In the genomic region with DNA sequence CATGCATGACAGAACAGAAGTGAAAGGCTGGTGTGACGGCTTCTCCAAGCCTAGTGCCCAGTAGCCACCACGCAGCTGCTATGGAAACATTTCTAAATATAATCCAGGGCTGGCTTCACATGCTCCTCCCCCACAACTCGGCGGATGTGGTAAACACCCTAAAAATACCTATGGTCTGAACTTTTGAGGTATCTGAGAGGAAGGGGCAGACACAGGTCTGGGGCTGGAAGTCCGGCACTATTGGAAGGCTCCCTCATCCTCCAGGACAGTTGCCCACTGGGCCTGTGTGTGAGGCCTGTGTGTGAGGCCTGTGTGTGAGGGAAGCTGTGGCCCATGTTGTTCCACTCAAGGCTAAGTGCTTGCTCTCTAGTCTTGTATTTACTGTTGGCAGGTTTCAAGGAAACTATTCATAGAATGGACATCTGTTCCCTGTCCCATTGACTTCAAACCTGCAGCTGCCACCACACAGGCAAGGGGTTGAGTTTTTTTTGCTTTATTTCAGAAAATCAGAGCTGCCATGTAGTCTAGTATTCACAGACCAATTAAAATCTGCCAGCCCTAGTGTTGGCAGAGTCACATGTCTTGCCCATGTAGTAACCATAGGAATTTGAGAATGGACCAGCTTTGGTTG, we compare ENCODE assay signal across 8 mouse cellular contexts. TPM values are rescaled to one million over a fixed set of nuclear protein-coding genes. Genes with fewer than 3 reads are reported as not detected.
DNase-seq lines count a peak whose midpoint lies in the region; ATAC-seq and TF ChIP-seq lines count a peak whose summit lies in the region.

No protein-coding gene starts in this region.

- H3K4me3 ChIP-seq in embryonic facial prominence, embryonic 12.5 days: no peak overlapping the region
- H3K4me3 ChIP-seq in embryonic facial prominence, embryonic 10.5 days: no peak overlapping the region
- H3K4me3 ChIP-seq in intestine, postnatal 0 days (ENCODE audit: low read depth, low read length): no peak overlapping the region

- WGBS in embryonic facial prominence, embryonic 12.5 days: 65% methylated on average over 5 of the region's 5 CpGs
- 79% methylated on average over 5 of the region's 5 CpGs for WGBS in embryonic facial prominence, embryonic 10.5 days
- 52% methylated on average over 5 of the region's 5 CpGs for WGBS in intestine, postnatal 0 days

- H3K4me1 ChIP-seq in embryonic facial prominence, embryonic 12.5 days: peaks cover 46% of the 10 kb centered on the region
- peaks cover 52% of the 10 kb centered on the region for H3K4me1 ChIP-seq in embryonic facial prominence, embryonic 10.5 days
- no peaks in the 10 kb centered on the region; the same call in 1 of the 2 replicates for H3K4me1 ChIP-seq in intestine, postnatal 0 days (replicated peaks; ENCODE audit: control insufficient read depth, insufficient read depth, low read length)

- H3K9ac ChIP-seq in embryonic facial prominence, embryonic 12.5 days: no peak overlapping the region
- no peak overlapping the region for H3K9ac ChIP-seq in intestine, postnatal 0 days (ENCODE audit: low read depth, low read length)

- ATAC-seq in embryonic facial prominence, embryonic 12.5 days (ENCODE audit: insufficient number of reproducible peaks, insufficient read depth, low FRiP score, low TSS enrichment): no peak
- peak; percentile 76 for ATAC-seq in activated CD4-positive, CD25-positive, alpha-beta regulatory T cell, adult 4 months
- ATAC-seq in intestine, postnatal 0 days: 0 out of 2 replicates have a peak, but pooled peaks have one; percentile 38

- no peaks in the 10 kb centered on the region for H3K9me3 ChIP-seq in embryonic facial prominence, embryonic 12.5 days
- H3K9me3 ChIP-seq in embryonic facial prominence, embryonic 10.5 days: peaks cover 4% of the 10 kb centered on the region; the same call in 1 of the 2 replicates
- H3K9me3 ChIP-seq in intestine, postnatal 0 days (ENCODE audit: control insufficient read depth): peaks cover 2% of the 10 kb centered on the region; the same call in 1 of the 2 replicates

- no peak for TF ChIP-seq CTCF in intestine, postnatal 0 days (IDR thresholded peaks at IDR 0.05; ENCODE audit: low read depth)

- no peak overlapping the region for H3K4me2 ChIP-seq in embryonic facial prominence, embryonic 12.5 days (replicated peaks)
- H3K4me2 ChIP-seq in intestine, postnatal 0 days (replicated peaks; ENCODE audit: low read depth): no peak overlapping the region

- no peak for DNase-seq in embryonic facial prominence, embryonic 10.5 days (ENCODE audit: low spot score)
- DNase-seq in heart, adult 18-20 months: peak; percentile 82 to 85
- DNase-seq in naive thymus-derived CD4-positive, alpha-beta T cell, adult 2 months (ENCODE audit: low read depth): peak; percentile 66
- peak; percentile 51 to 60 for DNase-seq in thymus, postnatal 36 days
- no peak for DNase-seq in cerebellum, adult 11-12 months

- H3K27me3 ChIP-seq in embryonic facial prominence, embryonic 12.5 days: no peaks in the 10 kb centered on the region
- no peaks in the 10 kb centered on the region for H3K27me3 ChIP-seq in embryonic facial prominence, embryonic 10.5 days (replicated peaks; ENCODE audit: low read depth, poor library complexity, severe bottlenecking)
- H3K27me3 ChIP-seq in intestine, postnatal 0 days (replicated peaks; ENCODE audit: control insufficient read depth, insufficient read depth, low read length): no peaks in the 10 kb centered on the region

- H3K36me3 ChIP-seq in embryonic facial prominence, embryonic 12.5 days: peaks cover 25% of the 10 kb centered on the region
- peaks cover 51% of the 10 kb centered on the region for H3K36me3 ChIP-seq in embryonic facial prominence, embryonic 10.5 days (replicated peaks)
- peaks cover 14% of the 10 kb centered on the region for H3K36me3 ChIP-seq in intestine, postnatal 0 days (ENCODE audit: control insufficient read depth, insufficient read depth)

- 0 out of 2 replicates have a peak overlapping the region, but pooled peaks have one; percentile 43 for H3K27ac ChIP-seq in embryonic facial prominence, embryonic 12.5 days
- H3K27ac ChIP-seq in embryonic facial prominence, embryonic 10.5 days (replicated peaks): no peak overlapping the region
- H3K27ac ChIP-seq in intestine, postnatal 0 days (ENCODE audit: low read depth, low read length): peak overlapping the region; percentile 22; the same call in 1 of the 2 replicates

RNA-seq across cellular contexts. Expression of gene Sept11, which starts 43.8 kb away (rescaled TPM):
- 248 and 263 TPM in 2 replicates for polyA plus RNA-seq in embryonic facial prominence, embryonic 12.5 days (2016; fragmentation: Nextera tagmentation; extraction: Ambion mirVana)
- polyA plus RNA-seq in embryonic facial prominence, embryonic 10.5 days (2016; fragmentation: Nextera tagmentation; extraction: Ambion mirVana): 294 and 297 TPM in 2 replicates
- polyA plus RNA-seq in activated CD4-positive, CD25-positive, alpha-beta regulatory T cell, adult 4 months (2017; shearing (Covaris generic)): 10 to 100 TPM; 29.6 to 33.6 TPM
- 10 to 100 TPM; 26.9 to 27.3 TPM for total RNA-seq in heart, adult 18-20 months (2021)
- polyA plus RNA-seq in intestine, postnatal 0 days (2015; fragmentation: Nextera tagmentation; extraction: Ambion mirVana): 39.2 and 40.9 TPM in 2 replicates

Comparison
In these comparisons a context has a peak if more than half of its experiments do, and no peak if none do; other contexts are left out.
1. DNase-seq: peak in heart, adult 18-20 months (2 of 2), naive thymus-derived CD4-positive, alpha-beta T cell, adult 2 months (single experiment) and thymus, postnatal 36 days (2 of 2); none in embryonic facial prominence, embryonic 10.5 days (single experiment) and cerebellum, adult 11-12 months (single experiment).